Mouse (Mus musculus) myocyte (in vitro differentiated cells): ENCODE data around the gene Esrrg. TPM values are rescaled to one million over a fixed set of nuclear protein-coding genes. Genes with fewer than 3 reads are reported as not detected.

Experiments used
- H3K27me3 ChIP-seq: one replicate; pipeline ENCODE4 v1.6.1; 2011; ENCODE audit not compliant: control insufficient read depth, insufficient read depth, insufficient read length
- H3K36me3 ChIP-seq: one replicate; pipeline ENCODE4 v1.6.1; 2011; ENCODE audit not compliant: control insufficient read depth, insufficient read depth
- H3K4me2 ChIP-seq: one replicate; pipeline ENCODE4 v1.6.1; 2011; ENCODE audit warnings: low read depth, control low read depth
- H3K4me3 ChIP-seq: one replicate; pipeline ENCODE4 v1.5.1; 2011; ENCODE audit warnings: mild to moderate bottlenecking, control low read depth, moderate library complexity
- H3K79me2 ChIP-seq: one replicate; pipeline ENCODE4 v1.6.1; 2011; ENCODE audit not compliant: control insufficient read depth, insufficient read depth
- H3ac ChIP-seq: one replicate; pipeline ENCODE4 v1.6.1; 2011; ENCODE audit not compliant: control insufficient read depth, insufficient read length
- CEBPB ChIP-seq: IDR thresholded peaks from 2 replicates; pipeline ENCODE4 v1.6.1; 2011; ENCODE audit warnings: mild to moderate bottlenecking, moderate library complexity; ENCODE audit not compliant: poor library complexity, insufficient read depth, severe bottlenecking
- E2F4 ChIP-seq: IDR thresholded peaks from one replicate; pipeline ENCODE4 v1.6.1; 2011; ENCODE audit warnings: mild to moderate bottlenecking, control low read depth, moderate library complexity; ENCODE audit not compliant: insufficient read depth
- MAX ChIP-seq: IDR thresholded peaks from one replicate; pipeline ENCODE4 v1.6.1; 2011; ENCODE audit warnings: low read depth, mild to moderate bottlenecking, control low read depth
- MYOD1 ChIP-seq, 3 experiments: IDR thresholded peaks; one replicate each; pipeline ENCODE4 v1.6.1; 2011; ENCODE audit warnings: control low read depth in 2 of 3, low read depth in 2 of 3, mild to moderate bottlenecking in 2 of 3, moderate library complexity in 1 of 3; ENCODE audit not compliant: insufficient read length in 2 of 3, control insufficient read depth in 1 of 3
- MYOG ChIP-seq, 3 experiments: IDR thresholded peaks; one replicate each; pipeline ENCODE4 v1.6.1; 2011; ENCODE audit warnings: control low read depth in 2 of 3, low read depth in 2 of 3, mild to moderate bottlenecking in 2 of 3; ENCODE audit not compliant: insufficient read length in 2 of 3, control insufficient read depth in 1 of 3, insufficient read depth in 1 of 3
- POLR2A ChIP-seq: IDR thresholded peaks from one replicate; pipeline ENCODE4 v1.6.1; 2011; ENCODE audit warnings: low read depth, mild to moderate bottlenecking, control low read depth, moderate library complexity; ENCODE audit not compliant: insufficient read length
- POLR2AphosphoS2 ChIP-seq: IDR thresholded peaks from one replicate; pipeline ENCODE4 v1.6.1; 2011; ENCODE audit warnings: low read depth, control low read depth; ENCODE audit not compliant: insufficient read length
- REST ChIP-seq: IDR thresholded peaks from one replicate; pipeline ENCODE4 v1.6.1; 2011; ENCODE audit warnings: mild to moderate bottlenecking, control low read depth, moderate library complexity; ENCODE audit not compliant: insufficient read depth, insufficient read length
- SRF ChIP-seq: IDR thresholded peaks from one replicate; pipeline ENCODE4 v1.6.1; 2011; ENCODE audit warnings: low read depth; ENCODE audit not compliant: control insufficient read depth, insufficient read length
- TCF12 ChIP-seq: IDR thresholded peaks from one replicate; pipeline ENCODE4 v1.6.1; 2011; ENCODE audit warnings: mild to moderate bottlenecking, control low read depth; ENCODE audit not compliant: poor library complexity, insufficient read depth, severe bottlenecking
- TCF3 ChIP-seq: IDR thresholded peaks from one replicate; pipeline ENCODE4 v1.6.1; 2011; ENCODE audit warnings: low read depth, control low read depth; ENCODE audit not compliant: insufficient read length
- USF1 ChIP-seq: IDR thresholded peaks from one replicate; pipeline ENCODE4 v1.6.1; 2011; ENCODE audit warnings: low read depth, mild to moderate bottlenecking, control low read depth, moderate library complexity
- polyA plus RNA-seq: library from polyadenylated mRNA; unstranded; fragments of >200 nt; fragmentation: generic; extraction: Trizol; gene quantifications from one replicate; pipeline ENCODE4 v1.2.1, GENCODE M21; 2012; ENCODE audit warnings: missing spikeins

Gene Esrrg
- polyA plus RNA-seq, 1 experiment = 0.20 TPM

- H3K27me3 ChIP-seq = no peaks in the 10 kb centered on the region
- H3K79me2 ChIP-seq = no peaks in the 10 kb centered on the region
- H3K36me3 ChIP-seq = no peaks in the 10 kb centered on the region
- no peak for TF ChIP-seq TCF3
- no peak for TF ChIP-seq REST
- no peak overlapping the region for H3ac ChIP-seq
- H3K4me3 ChIP-seq = no peak overlapping the region
- H3K4me2 ChIP-seq = no peak overlapping the region
These were observed 381.6 kb downstream of the Esrrg start for GRCm38 (mm10) chr1:187990161-187990560.

GRCm38 (mm10) chr1:187997584-187998338 lies 389.2 kb downstream of the Esrrg start:
- peaks cover 7% of the 10 kb centered on the region for H3K27me3 ChIP-seq
- peak overlapping the region; percentile 45 for H3K4me2 ChIP-seq
- no peaks in the 10 kb centered on the region for H3K79me2 ChIP-seq
- no peak overlapping the region for H3K4me3 ChIP-seq
- no peak overlapping the region for H3ac ChIP-seq
- H3K36me3 ChIP-seq = no peaks in the 10 kb centered on the region
- no peak for TF ChIP-seq MYOG (IDR thresholded peaks at IDR 0.05; ENCODE audit: control insufficient read depth in 1 of 3, insufficient read depth in 1 of 3, insufficient read length in 2 of 3, low read depth in 2 of 3)
- no peak for TF ChIP-seq SRF
- no peak for TF ChIP-seq MYOD1 (IDR thresholded peaks at IDR 0.05; ENCODE audit: control insufficient read depth in 1 of 3, insufficient read length in 2 of 3, low read depth in 2 of 3)

GRCm38 (mm10) chr1:187999121-187999520 lies 390.5 kb downstream of the Esrrg start:
- no peaks in the 10 kb centered on the region for H3K79me2 ChIP-seq
- H3K27me3 ChIP-seq = peaks cover 7% of the 10 kb centered on the region
- no peak overlapping the region for H3ac ChIP-seq
- no peaks in the 10 kb centered on the region for H3K36me3 ChIP-seq
- H3K4me2 ChIP-seq = no peak overlapping the region
- H3K4me3 ChIP-seq = no peak overlapping the region
- TF ChIP-seq SRF = no peak
- TF ChIP-seq MYOD1 (IDR thresholded peaks at IDR 0.05; ENCODE audit: control insufficient read depth in 1 of 3, insufficient read length in 2 of 3, low read depth in 2 of 3) = no peak
- no peak for TF ChIP-seq REST
- no peak for TF ChIP-seq MAX
- no peak for TF ChIP-seq USF1
- TF ChIP-seq E2F4 = no peak
- TF ChIP-seq CEBPB = no peak
- TF ChIP-seq TCF3 = no peak
- no peak for TF ChIP-seq MYOG (IDR thresholded peaks at IDR 0.05; ENCODE audit: control insufficient read depth in 1 of 3, insufficient read depth in 1 of 3, insufficient read length in 2 of 3, low read depth in 2 of 3)
- no peak for TF ChIP-seq POLR2AphosphoS2
- no peak for TF ChIP-seq POLR2A
- no peak for TF ChIP-seq TCF12

GRCm38 (mm10) chr1:188000189-188000588 lies 391.6 kb downstream of the Esrrg start:
- H3K4me3 ChIP-seq = no peak overlapping the region
- TF ChIP-seq TCF3 = no peak
- TF ChIP-seq MAX = no peak
- TF ChIP-seq POLR2AphosphoS2 = no peak
- TF ChIP-seq SRF = no peak
- no peak for TF ChIP-seq E2F4
- no peak for TF ChIP-seq POLR2A
- TF ChIP-seq MYOD1 (IDR thresholded peaks at IDR 0.05; ENCODE audit: control insufficient read depth in 1 of 3, insufficient read length in 2 of 3, low read depth in 2 of 3) = no peak
- TF ChIP-seq USF1 = no peak
- no peak for TF ChIP-seq CEBPB
- TF ChIP-seq TCF12 = no peak
- no peak for TF ChIP-seq MYOG (IDR thresholded peaks at IDR 0.05; ENCODE audit: control insufficient read depth in 1 of 3, insufficient read depth in 1 of 3, insufficient read length in 2 of 3, low read depth in 2 of 3)
- TF ChIP-seq REST = no peak
- H3K4me2 ChIP-seq = no peak overlapping the region

GRCm38 (mm10) chr1:188006820-188007491 lies 398.4 kb downstream of the Esrrg start:
- Histone ChIP-seq H3K79me2 (no peaks in the 10 kb centered on the region), H3ac (no peak overlapping the region), H3K36me3 (no peaks in the 10 kb centered on the region), H3K4me2 (no peak overlapping the region), H3K4me3 (no peak overlapping the region), H3K27me3 (peaks cover 11% of the 10 kb centered on the region)
- TF ChIP-seq TCF3 (no peak), POLR2AphosphoS2 (no peak), POLR2A (no peak), USF1 (no peak), MYOG (IDR thresholded peaks at IDR 0.05; ENCODE audit: control insufficient read depth in 1 of 3, insufficient read depth in 1 of 3, insufficient read length in 2 of 3, low read depth in 2 of 3) (no peak), MYOD1 (IDR thresholded peaks at IDR 0.05; ENCODE audit: control insufficient read depth in 1 of 3, insufficient read length in 2 of 3, low read depth in 2 of 3) (no peak), SRF (no peak), REST (no peak), E2F4 (no peak), MAX (no peak), TCF12 (no peak), CEBPB (no peak)

More at GRCm38 (mm10) chr1:188000189-188000588, 391.6 kb downstream of the Esrrg start:
- Histone ChIP-seq H3K79me2 (no peaks in the 10 kb centered on the region), H3K36me3 (no peaks in the 10 kb centered on the region), H3ac (no peak overlapping the region), H3K27me3 (peaks cover 7% of the 10 kb centered on the region)
